Mouse (Mus musculus) small intestine, adult 2 months (tissue): ENCODE measurements at regions not wholly inside any gene's neighbourhood (a gene's known extent, or its start where the extent isn't known, plus 50 kb on each side); places are given as distances from the start of the nearest gene placed in this dataset.
A peak's percentile ranks its signal among the peaks of the same experiment; 100 is the strongest.

Experiments
- H3K27ac ChIP-seq: fragments of 200-500 bp; 2 replicates; pipeline ENCODE4 v1.5.1; 2012; ENCODE audit warnings: low read depth, low read length, control low read depth, inconsistent platforms; ENCODE audit not compliant: insufficient read depth
- H3K27me3 ChIP-seq: fragments of 200-500 bp; 2 replicates; pipeline ENCODE4 v1.6.1; 2012; ENCODE audit warnings: mild to moderate bottlenecking, moderate library complexity, low read length, inconsistent platforms; ENCODE audit not compliant: control insufficient read depth, insufficient read depth
- H3K36me3 ChIP-seq: fragments of 200-500 bp; 2 replicates; pipeline ENCODE4 v1.6.1; 2012; ENCODE audit warnings: mild to moderate bottlenecking, low read length, control low read depth, inconsistent platforms; ENCODE audit not compliant: control insufficient read depth, insufficient read depth
- H3K4me1 ChIP-seq: fragments of 200-500 bp; 2 replicates; pipeline ENCODE4 v1.6.1; 2012; ENCODE audit warnings: low read length, inconsistent platforms, mixed read lengths; ENCODE audit not compliant: control insufficient read depth, insufficient read depth, insufficient read length
- H3K4me3 ChIP-seq: fragments of 200-500 bp; 2 replicates; pipeline ENCODE4 v1.5.1; 2012; ENCODE audit warnings: low read depth, mild to moderate bottlenecking, control low read depth, inconsistent platforms, low read length, moderate library complexity
- CTCF ChIP-seq: fragments of 200-500 bp; IDR thresholded peaks from 2 replicates; pipeline ENCODE4 v1.5.1; 2012; ENCODE audit warnings: low read depth, mild to moderate bottlenecking, control low read depth, inconsistent platforms, low read length, moderate library complexity, mixed read lengths; ENCODE audit not compliant: insufficient replicate concordance, insufficient read length; ENCODE audit errors: extremely low read depth
- POLR2A ChIP-seq: fragments of 200-500 bp; IDR thresholded peaks from 2 replicates; pipeline ENCODE4 v1.6.1; 2012; ENCODE audit warnings: low read depth, mild to moderate bottlenecking, control low read depth, inconsistent platforms, low read length, moderate library complexity
- WGBS: fragments of 180-500 bp; shearing (Covaris S2); methylation state at CpG from one replicate; pipeline ENCODE4 v1.1.7; 2018; 5-methylcytosine and 5-hydroxymethylcytosine counted together

- peaks cover 20% of the 10 kb centered on the region; the same call in 1 of the 2 replicates for H3K4me1 ChIP-seq
- H3K27me3 ChIP-seq = no peaks in the 10 kb centered on the region
- TF ChIP-seq CTCF (no peak), POLR2A (no peak)
- H3K36me3 ChIP-seq = no peaks in the 10 kb centered on the region
- H3K4me3 ChIP-seq = no peak overlapping the region
- H3K27ac ChIP-seq = peak overlapping the region; percentile 64
- WGBS = 25% methylated on average over 6 of the region's 6 CpGs
Measured at GRCm38 (mm10) chr5:96921511-96921910, 76.0 kb upstream of the Bmp2k start.

- Histone ChIP-seq H3K4me1 (peaks cover 20% of the 10 kb centered on the region; the same call in 1 of the 2 replicates), H3K27me3 (no peaks in the 10 kb centered on the region), H3K27ac (peak overlapping the region; percentile 64), H3K4me3 (peak overlapping the region; percentile 47), H3K36me3 (no peaks in the 10 kb centered on the region)
- TF ChIP-seq CTCF = no peak
- TF ChIP-seq POLR2A = no peak
- 23% methylated on average over 11 of the region's 11 CpGs for WGBS
Measured at GRCm38 (mm10) chr5:96921973-96922715, 75.3 kb upstream of the Bmp2k start.

DNA sequence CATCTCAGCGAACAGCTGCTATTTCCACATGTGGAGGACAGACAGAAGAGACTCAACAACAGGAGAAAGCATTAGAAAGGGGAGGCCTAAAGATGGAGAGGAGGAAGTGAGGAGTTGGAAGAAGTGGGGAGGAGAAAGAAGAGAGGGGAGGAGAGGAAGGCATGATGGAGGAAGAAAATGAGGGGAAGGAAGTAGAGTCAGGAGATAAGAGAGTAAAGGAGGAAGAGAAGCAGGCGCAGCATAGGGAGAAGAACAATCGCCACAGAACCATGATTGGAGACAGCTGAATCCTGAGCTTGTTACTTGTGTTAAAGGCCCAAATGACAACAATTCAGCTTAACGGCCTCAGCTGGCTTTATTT, 74.8 kb upstream of the Bmp2k start:
- 77% methylated on average over 4 of the region's 4 CpGs for WGBS
- Histone ChIP-seq H3K27ac (no peak overlapping the region), H3K36me3 (no peaks in the 10 kb centered on the region), H3K4me3 (no peak overlapping the region), H3K4me1 (peaks cover 20% of the 10 kb centered on the region; the same call in 1 of the 2 replicates), H3K27me3 (no peaks in the 10 kb centered on the region)
- no peak for TF ChIP-seq POLR2A
- no peak for TF ChIP-seq CTCF

DNA sequence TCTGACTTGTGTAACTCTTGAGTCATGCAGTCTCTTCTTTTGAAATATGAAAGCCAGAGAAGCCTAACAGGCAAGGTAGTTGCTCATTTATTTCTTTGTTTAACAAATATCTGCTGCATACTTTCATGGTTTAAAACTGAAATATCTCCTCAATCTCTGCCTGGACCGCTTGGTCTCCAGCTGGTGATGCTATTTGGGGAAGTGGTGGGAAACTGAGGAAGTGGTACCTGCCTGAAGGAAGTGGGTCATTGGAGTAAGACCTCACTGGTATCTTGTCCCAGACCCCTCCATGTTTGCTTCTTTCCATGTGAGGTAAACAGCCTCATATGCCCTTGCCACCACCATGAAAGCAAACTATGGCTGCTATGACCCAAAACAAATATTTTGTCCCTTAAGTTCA, 74.0 kb upstream of the Bmp2k start:
- no peak overlapping the region for H3K4me3 ChIP-seq
- TF ChIP-seq POLR2A (no peak), CTCF (no peak)
- H3K27ac ChIP-seq = no peak overlapping the region
- H3K4me1 ChIP-seq = peaks cover 18% of the 10 kb centered on the region; the same call in 1 of the 2 replicates
- WGBS = 89% methylated on average over 1 of the region's 1 CpGs
- H3K36me3 ChIP-seq = no peaks in the 10 kb centered on the region
- no peaks in the 10 kb centered on the region for H3K27me3 ChIP-seq

- WGBS = 85% methylated on average over 7 of the region's 7 CpGs
- Histone ChIP-seq H3K36me3 (no peaks in the 10 kb centered on the region), H3K4me3 (no peak overlapping the region), H3K4me1 (peaks cover 12% of the 10 kb centered on the region; the same call in 1 of the 2 replicates), H3K27me3 (no peaks in the 10 kb centered on the region), H3K27ac (no peak overlapping the region)
- TF ChIP-seq POLR2A = no peak
- no peak for TF ChIP-seq CTCF
Measured at GRCm38 (mm10) chr5:96924736-96925429, 72.6 kb upstream of the Bmp2k start.

- 92% methylated on average over 2 of the region's 2 CpGs for WGBS
- Histone ChIP-seq H3K4me3 (no peak overlapping the region), H3K27me3 (no peaks in the 10 kb centered on the region), H3K36me3 (no peaks in the 10 kb centered on the region), H3K4me1 (peaks cover 9% of the 10 kb centered on the region; the same call in 1 of the 2 replicates), H3K27ac (no peak overlapping the region)
- TF ChIP-seq POLR2A = no peak
Measured at GRCm38 (mm10) chr5:96925943-96926342, 71.5 kb upstream of the Bmp2k start.

- Histone ChIP-seq H3K36me3 (no peaks in the 10 kb centered on the region), H3K4me1 (no peaks in the 10 kb centered on the region), H3K4me3 (no peak overlapping the region), H3K27ac (no peak overlapping the region), H3K27me3 (no peaks in the 10 kb centered on the region)
- no peak for TF ChIP-seq CTCF
- no peak for TF ChIP-seq POLR2A
- WGBS = 84% methylated on average over 2 of the region's 2 CpGs
Measured at GRCm38 (mm10) chr5:96931091-96931490, 66.4 kb upstream of the Bmp2k start.
